9 mouse cellular contexts compared by ENCODE assay signal in the genomic region with DNA sequence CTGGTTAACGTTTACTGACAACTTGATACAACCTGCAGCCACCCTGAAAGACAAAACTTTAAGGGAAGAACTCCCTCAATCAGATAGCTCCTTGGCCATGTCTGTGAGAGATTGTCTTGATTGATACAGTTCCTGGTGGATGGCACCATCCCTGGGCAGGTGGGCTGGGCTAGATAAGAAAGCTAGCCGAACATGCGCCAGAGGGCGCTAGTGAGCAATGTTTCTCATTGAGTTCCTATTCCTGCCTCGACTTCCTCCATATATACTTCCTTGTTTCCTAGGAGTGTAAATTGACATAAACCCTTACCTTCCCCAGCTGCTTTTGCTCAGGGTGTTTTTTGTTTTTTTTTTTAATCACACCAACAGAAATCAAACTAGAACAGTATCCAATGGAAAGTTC. TPM values are rescaled to one million over a fixed set of nuclear protein-coding genes. Genes with fewer than 3 reads are reported as not detected.
DNase-seq lines count a peak whose midpoint lies in the region; ATAC-seq and TF ChIP-seq lines count a peak whose summit lies in the region.
"Had no signal": no experiment of that assay in that cellular context is flagged by ENCODE, and none has a peak within 500 bp of the region (broad histone marks: within the 10 kb centered on the region; RNA-seq: fewer than 3 reads in every experiment).

No protein-coding gene starts in this region.

- intact Hi-C loops in gastrocnemius, postnatal 36 days (cut with DNase I): loop anchor here (5.0 kb wide), 1 partner anchor 201 kb away; no protein-coding TSS in a partner anchor

- no peak overlapping the region for H3K4me3 ChIP-seq in intestine, postnatal 0 days (ENCODE audit: low read depth, low read length)
- no peak overlapping the region for H3K4me3 ChIP-seq in intestine, embryonic 15.5 days (replicated peaks)
- H3K4me3 ChIP-seq in E14TG2a.4 (replicated peaks; ENCODE audit: low read length): no peak overlapping the region
- no peak overlapping the region for H3K4me3 ChIP-seq in lung, postnatal 0 days (ENCODE audit: low read depth, low read length)
- no peak overlapping the region for H3K4me3 ChIP-seq in hindbrain, embryonic 14.5 days (replicated peaks; ENCODE audit: low read length)
- H3K4me3 ChIP-seq: limb, embryonic 13.5 days had no signal

- H3K9me3 ChIP-seq in intestine, postnatal 0 days (ENCODE audit: control insufficient read depth): no peaks in the 10 kb centered on the region
- no peaks in the 10 kb centered on the region for H3K9me3 ChIP-seq in intestine, embryonic 15.5 days
- H3K9me3 ChIP-seq in E14TG2a.4 (ENCODE audit: low read length): peaks cover 4% of the 10 kb centered on the region
- H3K9me3 ChIP-seq in lung, postnatal 0 days (ENCODE audit: low read length): no peaks in the 10 kb centered on the region
- no peaks in the 10 kb centered on the region for H3K9me3 ChIP-seq in hindbrain, embryonic 14.5 days (ENCODE audit: control insufficient read depth, low read length)
- H3K9me3 ChIP-seq: limb, embryonic 13.5 days had no signal

- no peak for TF ChIP-seq EP300 in lung, postnatal 0 days (IDR thresholded peaks at IDR 0.05)

- no peak overlapping the region for H3K9ac ChIP-seq in intestine, postnatal 0 days (ENCODE audit: low read depth, low read length)
- H3K9ac ChIP-seq in intestine, embryonic 15.5 days: no peak overlapping the region
- no peak overlapping the region for H3K9ac ChIP-seq in lung, postnatal 0 days (replicated peaks; ENCODE audit: low read depth)
- H3K9ac ChIP-seq in hindbrain, embryonic 14.5 days: no peak overlapping the region
- H3K9ac ChIP-seq: limb, embryonic 13.5 days had no signal

- peak; percentile 75 for TF ChIP-seq CTCF in intestine, postnatal 0 days (IDR thresholded peaks at IDR 0.05; ENCODE audit: low read depth)
- TF ChIP-seq CTCF in E14TG2a.4 (conservative IDR thresholded peaks at IDR 0.05; ENCODE audit: low read length): peak; percentile 60
- peak; percentile 64 for TF ChIP-seq CTCF in lung, postnatal 0 days (IDR thresholded peaks at IDR 0.05)

- peak; percentile 62 for DNase-seq in adrenal gland, postnatal 10 days
- DNase-seq in gastrocnemius, postnatal 36 days: peak; percentile 8 to 26
- DNase-seq in lung, postnatal 0 days (ENCODE audit: low spot score): no peak
- peak; percentile 81 for DNase-seq in splenic B cell, adult 2 months (ENCODE audit: low read depth, low spot score)
- no peak for DNase-seq in hindbrain, embryonic 14.5 days (ENCODE audit: low spot score)

- H3K4me2 ChIP-seq in intestine, postnatal 0 days (replicated peaks; ENCODE audit: low read depth): no peak overlapping the region
- no peak overlapping the region for H3K4me2 ChIP-seq in intestine, embryonic 15.5 days (replicated peaks)
- no peak overlapping the region for H3K4me2 ChIP-seq in lung, postnatal 0 days (replicated peaks; ENCODE audit: low read depth, low read length)
- H3K4me2 ChIP-seq in hindbrain, embryonic 14.5 days (replicated peaks): no peak overlapping the region
- H3K4me2 ChIP-seq: limb, embryonic 13.5 days had no signal

- no peaks in the 10 kb centered on the region for H3K27me3 ChIP-seq in intestine, postnatal 0 days (replicated peaks; ENCODE audit: control insufficient read depth, insufficient read depth, low read length)
- H3K27me3 ChIP-seq in intestine, embryonic 15.5 days (replicated peaks): no peaks in the 10 kb centered on the region
- H3K27me3 ChIP-seq in E14TG2a.4 (ENCODE audit: insufficient read depth, low read length): no peaks in the 10 kb centered on the region
- no peaks in the 10 kb centered on the region for H3K27me3 ChIP-seq in lung, postnatal 0 days (replicated peaks; ENCODE audit: insufficient read depth, low read length)
- no peaks in the 10 kb centered on the region for H3K27me3 ChIP-seq in splenic B cell, adult 2 months (ENCODE audit: control insufficient read depth, insufficient read depth, low read length, poor library complexity, severe bottlenecking)
- H3K27me3 ChIP-seq in hindbrain, embryonic 14.5 days (ENCODE audit: control insufficient read depth, insufficient read depth, low read length): no peaks in the 10 kb centered on the region
- H3K27me3 ChIP-seq: limb, embryonic 13.5 days had no signal

- no peak overlapping the region for H3K27ac ChIP-seq in intestine, postnatal 0 days (ENCODE audit: low read depth, low read length)
- no peak overlapping the region for H3K27ac ChIP-seq in intestine, embryonic 15.5 days
- no peak overlapping the region for H3K27ac ChIP-seq in lung, postnatal 0 days (ENCODE audit: low read length)
- no peak overlapping the region for H3K27ac ChIP-seq in hindbrain, embryonic 14.5 days
- H3K27ac ChIP-seq: limb, embryonic 13.5 days had no signal

- no peaks in the 10 kb centered on the region for H3K36me3 ChIP-seq in intestine, postnatal 0 days (ENCODE audit: control insufficient read depth, insufficient read depth)
- no peaks in the 10 kb centered on the region for H3K36me3 ChIP-seq in intestine, embryonic 15.5 days
- no peaks in the 10 kb centered on the region for H3K36me3 ChIP-seq in E14TG2a.4 (ENCODE audit: insufficient read depth, low read length)
- H3K36me3 ChIP-seq in lung, postnatal 0 days (ENCODE audit: insufficient read depth, low read length): no peaks in the 10 kb centered on the region
- no peaks in the 10 kb centered on the region for H3K36me3 ChIP-seq in splenic B cell, adult 2 months (ENCODE audit: control insufficient read depth, insufficient read depth, low read length, poor library complexity, severe bottlenecking)
- no peaks in the 10 kb centered on the region for H3K36me3 ChIP-seq in hindbrain, embryonic 14.5 days (replicated peaks; ENCODE audit: control insufficient read depth, insufficient read depth)
- H3K36me3 ChIP-seq: limb, embryonic 13.5 days had no signal

- 44% methylated on average over 5 of the region's 5 CpGs for WGBS in intestine, postnatal 0 days
- 44% methylated on average over 5 of the region's 5 CpGs for WGBS in intestine, embryonic 15.5 days
- WGBS in lung, postnatal 0 days: 32% methylated on average over 5 of the region's 5 CpGs
- WGBS in hindbrain, embryonic 14.5 days: 34% methylated on average over 5 of the region's 5 CpGs

- no peak for ATAC-seq in intestine, postnatal 0 days
- ATAC-seq in intestine, embryonic 15.5 days: no peak
- no peak for ATAC-seq in lung, postnatal 0 days
- ATAC-seq in hindbrain, embryonic 14.5 days (ENCODE audit: low FRiP score): no peak

- no peaks in the 10 kb centered on the region for H3K4me1 ChIP-seq in intestine, postnatal 0 days (replicated peaks; ENCODE audit: control insufficient read depth, insufficient read depth, low read length)
- H3K4me1 ChIP-seq in intestine, embryonic 15.5 days (replicated peaks): peaks cover 6% of the 10 kb centered on the region
- peaks cover 2% of the 10 kb centered on the region; the same call in 1 of the 2 replicates for H3K4me1 ChIP-seq in E14TG2a.4 (replicated peaks; ENCODE audit: low read depth, low read length)
- H3K4me1 ChIP-seq in lung, postnatal 0 days (ENCODE audit: insufficient read depth, low read depth, low read length): no peaks in the 10 kb centered on the region
- no peaks in the 10 kb centered on the region for H3K4me1 ChIP-seq in hindbrain, embryonic 14.5 days (replicated peaks; ENCODE audit: control insufficient read depth, insufficient read depth, low read length)

RNA-seq across cellular contexts. Expression of gene Lclat1, which starts 11.3 kb away (rescaled TPM):
- 21.0 and 24.3 TPM in 2 replicates for polyA plus RNA-seq in intestine, postnatal 0 days (2015; fragmentation: Nextera tagmentation; extraction: Ambion mirVana)
- 24.2 and 25.0 TPM in 2 replicates for polyA plus RNA-seq in intestine, embryonic 15.5 days (2015; fragmentation: Nextera tagmentation; extraction: Ambion mirVana)
- 10 to 100 TPM; 35.3 to 39.1 TPM for total RNA-seq in adrenal gland, postnatal 10 days (2021)
- 10 to 100 TPM; 15.9 to 17.0 TPM for total RNA-seq in gastrocnemius, postnatal 36 days (2021)
- 9.1 and 10.2 TPM in 2 replicates for polyA plus RNA-seq in lung, postnatal 0 days (2015; fragmentation: Nextera tagmentation; extraction: Ambion mirVana)
- polyA plus RNA-seq in hindbrain, embryonic 14.5 days (2014; fragmentation: Nextera tagmentation; extraction: Ambion mirVana): 21.2 and 26.6 TPM in 2 replicates

Comparison
In these comparisons a context has a peak if more than half of its experiments do, and no peak if none do; other contexts are left out.
1. DNase-seq: peak in adrenal gland, postnatal 10 days (single experiment), gastrocnemius, postnatal 36 days (2 of 2) and splenic B cell, adult 2 months (single experiment); none in lung, postnatal 0 days (single experiment) and hindbrain, embryonic 14.5 days (single experiment).
2. Peak in every context shown above with its lines, with median percentiles within 50 percentile points of each other: CTCF ChIP-seq.